Mouse (Mus musculus): Measurements from ENCODE around the gene Pdilt.
"Not testable (repeated sequence)": the region's sequence is repeated elsewhere in the genome, so short reads cannot be mapped to it uniquely, and the experiment has no call there.

Gene Pdilt

DNA sequence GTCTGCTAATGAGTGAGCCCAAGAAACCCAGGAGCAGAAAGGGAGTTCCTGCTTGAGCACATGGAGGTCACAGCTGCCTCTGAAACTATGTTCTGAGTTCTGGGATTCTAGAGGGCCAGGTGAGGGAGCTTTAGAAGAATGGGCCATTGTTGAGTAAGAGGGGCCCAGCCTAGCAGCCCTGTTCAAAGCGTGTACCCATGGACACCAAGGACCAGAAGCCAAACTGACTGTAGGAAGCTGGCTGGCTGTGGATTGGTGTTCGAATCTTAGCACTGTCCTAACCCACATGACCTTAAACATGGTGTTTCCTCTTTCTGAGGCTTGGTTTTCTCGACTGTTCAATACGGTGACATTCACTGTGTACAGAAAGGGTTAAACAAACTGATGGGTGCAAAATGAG, at the start of gene Pdilt:
Gene Pdilt (minus strand): TSS at position 101 of the 400 bp plus-strand sequence.
- no peak for DNase-seq (ENCODE audit: low spot score in 2 of 2)

DNA sequence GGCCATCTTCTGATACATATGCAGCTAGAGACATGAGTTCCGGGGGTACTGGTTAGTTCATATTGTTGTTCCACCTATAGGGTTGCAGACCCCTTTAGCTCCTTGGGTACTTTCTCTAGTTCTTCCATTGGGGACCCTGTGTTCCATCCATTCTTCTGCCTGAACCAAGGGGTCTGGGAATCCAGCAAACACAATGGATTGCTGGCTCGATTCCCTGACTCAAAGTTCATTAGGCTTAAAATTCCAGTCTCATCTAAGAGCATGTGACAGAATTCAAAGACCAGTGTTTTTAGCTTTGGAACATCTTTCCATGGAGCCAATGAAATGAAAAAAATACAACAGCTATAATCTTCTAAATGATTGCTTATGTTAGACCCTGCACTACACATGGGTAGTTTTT, 39.2 kb upstream of the Pdilt start:
- not testable (repeated sequence) for DNase-seq (ENCODE audit: low spot score in 2 of 2)

DNA sequence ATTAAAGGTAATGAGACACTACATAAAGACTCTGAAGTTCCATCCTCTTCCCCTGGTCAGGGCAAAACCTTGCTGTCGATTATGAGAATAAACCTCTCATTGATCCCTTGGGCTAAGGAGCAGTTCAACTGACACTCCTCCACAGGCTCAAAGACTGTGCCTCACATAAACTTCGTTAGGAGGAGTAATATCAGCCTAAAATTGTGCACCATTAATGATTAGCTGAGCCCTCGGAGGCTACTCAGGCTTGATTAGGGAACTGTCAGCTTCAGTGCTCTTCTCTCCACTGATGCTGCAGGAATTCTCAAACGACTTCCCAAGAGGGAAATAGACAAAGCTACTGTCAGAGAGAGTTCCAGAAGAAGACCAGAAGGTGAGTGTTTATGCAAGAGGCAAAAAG, 38.2 kb upstream of the Pdilt start:
- no peak for DNase-seq (ENCODE audit: low spot score in 2 of 2)

DNA sequence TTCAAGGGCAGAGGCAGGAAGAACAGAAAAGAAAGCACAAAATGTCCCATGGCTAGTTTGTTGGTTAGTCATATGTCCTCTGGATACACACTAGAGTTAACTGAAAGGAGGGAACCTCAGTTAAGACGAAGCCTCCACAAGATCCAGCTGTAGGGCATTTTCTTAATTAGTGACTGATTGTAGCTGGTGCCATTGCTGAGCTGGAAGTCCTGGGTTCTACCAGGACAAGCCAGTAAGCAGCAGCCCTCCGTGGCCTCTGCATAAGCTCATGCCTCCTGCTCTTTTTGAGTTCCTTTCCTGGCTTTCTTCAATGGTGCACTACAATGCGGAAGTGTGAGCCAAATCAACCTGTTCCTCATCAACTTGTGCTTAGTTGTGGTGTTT, 37.2 kb upstream of the Pdilt start:
- no peak for DNase-seq (ENCODE audit: low spot score in 2 of 2)

DNA sequence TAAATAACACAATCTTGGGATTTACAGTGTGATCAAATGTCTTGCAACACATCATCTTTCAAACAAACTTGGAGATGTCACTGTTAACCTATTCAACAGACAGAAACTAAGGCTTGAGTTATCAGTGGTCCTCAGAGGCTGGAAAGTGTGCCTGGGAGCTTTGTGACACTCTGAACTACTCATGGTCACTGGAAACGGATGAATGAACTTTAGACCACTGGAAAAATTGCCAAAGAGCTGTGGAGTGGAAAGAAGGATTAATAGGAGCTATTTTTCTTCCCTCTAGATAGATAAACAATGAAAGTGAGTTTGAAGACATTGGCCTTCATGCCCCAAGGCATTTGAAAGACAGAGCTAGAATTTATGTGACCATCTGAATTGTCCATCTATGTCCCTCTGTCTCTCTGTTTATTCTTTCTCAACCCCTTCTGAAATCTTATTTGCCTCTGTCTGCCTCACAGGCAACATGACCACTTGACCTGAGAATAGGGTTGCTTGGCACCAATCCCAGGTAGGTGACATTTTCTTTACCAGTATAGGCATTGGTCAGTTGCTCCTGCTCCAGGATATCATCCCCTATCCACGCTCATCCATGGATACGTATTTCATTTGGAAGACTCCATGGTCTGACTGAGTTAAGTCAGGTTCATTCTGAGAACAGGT, 36.6 kb upstream of the Pdilt start:
- no peak for DNase-seq (ENCODE audit: low spot score in 2 of 2)

DNA sequence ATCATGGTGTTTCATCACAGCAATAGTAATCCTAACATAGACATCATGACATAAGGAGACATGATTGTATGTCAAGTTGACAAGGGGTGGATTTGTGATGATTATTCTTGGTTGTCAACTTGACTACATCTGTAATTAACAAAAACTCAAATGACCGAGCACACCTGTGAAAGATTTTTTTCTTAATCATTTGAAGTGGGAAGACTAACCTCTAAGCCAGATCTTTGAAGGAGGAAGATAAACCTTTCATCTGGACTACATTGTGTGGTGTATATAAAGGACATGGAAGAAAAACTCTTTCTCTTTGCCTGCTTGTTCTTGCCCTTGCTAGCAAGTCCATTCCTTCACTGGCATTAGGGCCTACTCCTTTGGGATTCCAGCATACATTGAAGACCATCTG, 30.8 kb upstream of the Pdilt start, which contains the start of gene Acsm2:
Gene Acsm2 (plus strand): TSS at position 301 of the 400 bp plus-strand sequence.
- no peak for DNase-seq (ENCODE audit: low spot score in 2 of 2)

DNA sequence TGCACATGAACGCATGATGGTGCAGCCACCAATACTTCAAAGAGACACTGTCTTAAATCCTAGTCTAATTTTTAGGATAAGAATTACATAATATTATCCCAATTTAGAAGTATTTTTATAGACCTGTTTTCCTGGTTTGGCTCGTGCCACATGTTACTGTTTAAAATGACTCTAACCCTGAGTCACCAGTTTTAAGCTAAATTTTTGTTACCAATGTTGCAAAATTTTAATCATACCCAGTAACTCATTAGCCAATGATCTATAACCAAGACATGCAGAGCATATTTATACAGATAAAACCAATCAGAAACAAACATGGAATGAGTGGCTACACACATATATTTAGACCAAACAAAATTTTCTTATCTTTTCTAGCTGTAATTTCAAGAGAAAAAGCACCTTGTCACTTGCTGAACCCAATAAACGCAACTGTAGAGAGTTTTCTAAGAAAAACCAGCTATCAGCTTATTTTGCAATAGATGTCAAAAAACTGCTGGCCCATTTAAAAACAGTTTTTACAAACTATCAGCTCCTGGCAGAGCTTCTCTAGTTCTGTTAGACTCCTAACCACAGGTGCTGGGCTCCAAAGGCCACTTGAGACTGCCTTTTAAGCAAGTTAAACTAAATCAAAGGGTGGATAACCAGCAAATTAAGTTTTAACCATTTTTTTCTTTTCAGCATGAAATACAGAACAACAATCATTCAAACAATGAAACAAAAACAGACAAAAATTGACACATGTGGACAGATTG, 27.4 kb upstream of the Pdilt start:
- DNase-seq (ENCODE audit: low spot score in 2 of 2): no peak

DNA sequence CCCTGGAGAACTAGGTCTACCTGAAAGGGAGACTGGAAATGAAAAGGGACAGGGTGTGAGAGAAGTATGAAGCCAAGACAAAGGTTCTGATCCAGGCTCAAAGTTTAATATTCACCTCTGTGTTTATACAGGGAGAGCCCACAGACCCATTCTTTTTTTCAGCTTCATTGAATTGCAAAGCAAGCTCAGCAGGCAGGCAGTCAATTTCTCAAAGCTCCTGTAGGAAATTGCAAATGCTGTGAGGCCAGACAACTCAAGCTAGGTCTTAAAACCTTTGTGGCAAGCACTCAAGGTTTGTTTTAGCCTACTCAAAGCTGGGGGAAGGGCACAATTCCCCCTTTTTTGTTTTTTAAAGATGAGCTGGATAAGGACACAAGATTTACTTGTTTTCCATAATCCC, 22.3 kb upstream of the Pdilt start:
- DNase-seq (ENCODE audit: low spot score in 2 of 2): no peak

DNA sequence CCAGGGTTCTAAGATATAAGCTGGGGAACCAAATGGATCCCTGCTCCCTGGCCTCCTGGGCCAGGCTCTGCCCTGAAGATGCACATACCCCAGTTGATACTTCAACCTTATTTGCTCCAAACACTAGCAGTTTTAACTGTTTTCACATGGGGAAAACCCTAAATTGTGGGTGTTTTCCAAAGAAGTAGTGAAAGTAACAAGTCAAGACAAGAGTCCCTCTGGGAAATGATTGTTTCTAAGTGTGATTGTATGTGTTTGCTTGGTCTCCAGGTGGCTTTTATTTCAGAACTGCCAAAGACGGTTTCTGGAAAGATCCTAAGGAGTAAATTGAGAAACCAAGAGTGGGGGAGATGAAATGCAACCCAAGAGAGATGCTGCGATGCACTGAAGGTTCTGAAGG, 19.2 kb upstream of the Pdilt start:
- no peak for DNase-seq (ENCODE audit: low spot score in 2 of 2)

DNA sequence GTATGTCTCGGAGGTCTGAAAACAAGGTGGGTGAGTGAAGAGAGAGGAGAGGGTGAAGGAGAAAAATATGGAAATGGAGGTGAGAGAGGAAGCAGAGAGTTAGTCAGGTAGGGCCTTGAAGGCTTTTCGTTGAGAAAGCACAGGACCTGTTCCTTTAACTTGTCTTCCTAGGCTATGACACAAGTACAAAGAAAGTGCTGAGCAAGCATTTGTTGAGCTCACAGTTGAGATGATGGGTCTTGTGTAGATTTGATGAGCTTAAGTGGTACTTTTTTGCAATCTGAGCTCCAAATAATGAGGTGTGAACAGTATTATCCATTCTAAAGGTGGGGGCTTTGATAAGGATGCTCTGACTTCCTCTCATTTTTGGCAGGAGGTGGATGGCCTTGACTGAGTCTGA, 11.1 kb upstream of the Pdilt start:
- no peak for DNase-seq (ENCODE audit: low spot score in 2 of 2)

DNA sequence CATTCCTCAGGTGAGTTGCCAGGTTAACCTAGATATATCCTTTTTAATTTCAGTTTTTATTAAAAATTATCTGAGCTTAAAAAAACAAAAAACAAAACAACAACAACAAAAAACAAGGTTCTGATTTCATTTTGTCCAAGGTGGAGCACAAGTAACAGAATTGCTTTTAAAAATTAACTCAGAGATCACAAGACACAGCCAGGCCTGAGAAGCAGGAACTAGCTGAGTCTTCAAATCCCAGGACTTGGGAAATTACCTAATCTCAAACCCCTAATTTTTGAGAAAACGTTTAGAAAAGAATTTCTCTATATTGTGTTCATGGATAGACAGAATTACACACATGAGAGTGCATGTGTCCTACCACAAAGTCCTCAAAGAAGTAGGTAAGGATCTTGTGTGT, 9.6 kb upstream of the Pdilt start:
- no peak for DNase-seq (ENCODE audit: low spot score in 2 of 2)

DNA sequence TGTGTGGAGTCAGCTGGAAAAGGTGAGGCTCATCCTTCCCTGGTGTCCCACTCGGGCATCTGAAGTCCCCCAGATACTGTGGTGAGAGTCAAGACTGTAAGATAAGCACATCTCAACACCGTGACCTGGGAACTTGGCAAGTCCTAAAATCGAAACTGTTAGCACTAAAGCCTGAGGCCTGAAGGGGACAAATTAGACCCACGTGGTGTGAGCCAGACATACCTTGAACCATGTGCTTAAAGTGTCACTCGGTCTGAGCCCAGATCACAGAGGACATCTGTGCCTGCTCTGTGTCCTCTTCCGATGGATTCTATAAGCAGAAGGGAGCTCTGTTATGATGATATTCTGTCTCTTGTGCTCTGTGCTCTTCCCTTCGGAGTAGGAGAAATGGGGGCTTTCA, 5.3 kb upstream of the Pdilt start:
- DNase-seq (ENCODE audit: low spot score in 2 of 2): no peak

DNA sequence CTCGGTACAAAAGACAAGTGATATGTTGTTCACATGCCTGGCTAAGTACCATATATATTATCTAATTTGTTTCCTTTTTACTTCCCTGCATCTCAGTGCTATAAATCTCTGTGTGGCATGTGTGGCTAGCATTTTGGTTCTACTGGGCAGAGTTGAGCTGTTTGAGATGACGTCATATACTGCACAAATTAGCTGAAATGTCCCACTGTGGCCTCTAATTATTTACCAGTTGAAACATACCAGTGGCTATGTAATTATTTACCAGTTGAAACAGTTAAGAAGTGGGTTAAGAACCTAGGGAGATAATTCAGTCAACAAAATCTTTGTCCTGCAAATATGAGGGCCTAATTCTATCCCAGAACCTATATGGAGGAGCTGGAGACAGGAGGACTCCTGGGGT, 4.3 kb upstream of the Pdilt start:
- DNase-seq (ENCODE audit: low spot score in 2 of 2): no peak

DNA sequence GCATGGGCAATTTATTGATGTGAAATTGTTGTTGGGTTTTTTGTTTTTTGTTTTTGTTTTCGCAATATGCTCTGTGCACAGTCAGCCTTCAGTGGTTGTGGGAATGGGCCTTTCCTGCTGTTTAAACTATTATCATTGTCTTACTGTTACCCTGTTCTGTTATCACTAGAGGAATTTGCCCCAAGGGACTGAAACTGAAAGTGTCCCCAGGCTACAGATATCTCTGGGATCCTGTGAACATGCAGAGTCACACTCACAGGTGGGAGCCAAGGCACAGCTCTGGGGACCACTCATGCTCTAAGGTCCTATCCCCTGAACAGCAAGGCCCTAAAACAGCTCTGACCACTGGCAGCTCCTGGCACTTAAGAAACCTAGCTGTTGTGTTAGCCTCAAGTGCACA, 3.8 kb upstream of the Pdilt start:
- no peak for DNase-seq (ENCODE audit: low spot score in 2 of 2)

DNA sequence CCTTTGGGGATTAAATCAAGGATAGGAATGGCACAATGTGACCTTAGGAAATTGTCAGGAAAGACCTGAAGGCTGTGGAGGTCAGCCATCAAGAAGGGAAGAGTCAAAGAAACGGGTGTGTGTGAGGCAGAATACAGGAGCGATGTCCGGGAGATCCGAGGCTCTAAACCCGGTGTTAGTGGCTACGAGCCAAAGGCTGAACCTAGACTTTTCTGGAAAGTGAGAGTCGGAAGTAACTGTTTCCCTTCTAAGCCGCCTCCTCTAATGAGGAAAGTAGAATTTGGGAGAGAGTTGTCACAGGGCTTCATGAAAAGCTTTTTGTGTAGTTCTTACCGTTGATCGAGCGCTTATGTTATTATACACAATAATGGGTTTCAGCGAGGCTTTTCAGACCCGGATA, 3.2 kb upstream of the Pdilt start:
- DNase-seq (ENCODE audit: low spot score in 2 of 2): no peak

DNA sequence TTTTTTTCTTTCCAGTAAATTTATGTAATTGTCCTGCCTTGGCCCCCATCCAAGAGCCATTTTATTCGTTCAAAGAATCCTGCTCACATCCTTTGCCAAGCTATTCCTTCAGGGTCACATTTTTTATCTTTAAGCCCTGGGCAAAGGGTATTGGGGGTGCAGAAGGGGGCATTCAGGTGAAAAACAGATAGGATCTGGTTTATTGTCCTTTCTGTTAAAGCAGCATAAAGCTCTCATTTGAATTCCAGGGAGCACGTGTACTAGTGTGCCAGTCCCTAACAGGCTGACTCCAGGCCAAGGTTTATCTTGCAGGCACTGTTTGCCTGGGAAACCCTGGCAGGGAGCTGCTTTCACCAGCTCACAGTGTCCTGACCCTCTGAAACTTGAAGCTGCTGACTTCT, 2.6 kb upstream of the Pdilt start:
- DNase-seq (ENCODE audit: low spot score in 2 of 2): no peak

DNA sequence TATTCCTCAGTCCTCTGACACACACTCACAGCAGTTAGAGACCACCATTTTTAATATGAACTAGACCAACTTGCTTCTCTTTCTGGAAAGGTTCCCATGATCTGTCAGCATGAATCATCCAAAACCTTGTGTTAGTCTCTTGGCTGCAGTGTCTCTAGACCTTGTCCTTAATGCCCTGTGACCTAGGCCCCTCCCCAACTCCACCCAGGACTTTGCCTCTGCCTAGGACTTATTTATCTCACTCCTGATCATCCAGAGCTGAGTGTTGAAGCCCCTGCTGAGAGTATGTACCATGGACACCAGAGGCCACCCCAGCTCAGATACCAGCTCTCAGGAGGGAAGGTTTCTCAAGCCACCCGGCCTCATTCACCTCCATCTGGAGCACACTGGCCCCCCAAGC, 904 bp downstream of the Pdilt start:
- no peak for DNase-seq (ENCODE audit: low spot score in 2 of 2)

DNA sequence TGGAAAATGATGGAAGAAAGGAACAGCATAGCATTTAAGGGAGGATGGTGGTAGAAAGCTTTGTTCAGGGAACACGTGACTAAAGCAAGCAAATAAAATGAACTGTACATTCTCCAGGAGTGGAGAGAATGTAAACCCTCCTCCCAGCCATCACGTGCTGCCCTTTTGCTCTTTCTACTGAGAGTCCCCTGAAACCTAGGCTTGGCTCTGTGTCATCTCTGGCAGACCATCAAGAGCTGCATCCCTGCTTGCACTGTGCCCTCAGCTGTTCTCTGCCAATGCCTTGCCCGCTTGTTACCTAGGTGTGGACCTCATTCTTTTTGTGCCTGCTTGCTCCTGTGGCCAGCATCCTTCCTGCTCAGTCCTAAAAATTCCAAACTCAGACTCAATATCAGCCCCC, 1.5 kb downstream of the Pdilt start:
- DNase-seq (ENCODE audit: low spot score in 2 of 2): no peak

DNA sequence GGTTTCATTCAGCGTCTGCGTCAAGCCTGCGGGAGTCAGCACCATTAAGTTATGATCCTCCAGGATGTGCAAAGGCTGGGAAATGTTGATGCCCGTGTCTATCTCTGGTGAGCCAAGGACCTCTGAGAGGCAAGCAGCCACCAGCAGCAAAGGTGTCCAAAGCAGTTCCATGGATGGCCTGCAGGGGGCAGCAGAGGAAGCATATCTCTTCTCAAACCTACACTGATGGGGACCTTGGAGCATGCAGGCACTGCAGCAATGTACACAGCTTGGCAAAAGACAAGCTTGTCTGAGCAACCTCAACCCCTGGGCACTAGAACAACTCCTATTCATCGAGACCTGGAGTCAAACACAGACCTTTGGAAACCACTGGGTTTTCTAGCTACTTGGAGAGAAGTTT, 3.6 kb downstream of the Pdilt start:
- DNase-seq (ENCODE audit: low spot score in 2 of 2): peak; percentile 11 to 53

DNA sequence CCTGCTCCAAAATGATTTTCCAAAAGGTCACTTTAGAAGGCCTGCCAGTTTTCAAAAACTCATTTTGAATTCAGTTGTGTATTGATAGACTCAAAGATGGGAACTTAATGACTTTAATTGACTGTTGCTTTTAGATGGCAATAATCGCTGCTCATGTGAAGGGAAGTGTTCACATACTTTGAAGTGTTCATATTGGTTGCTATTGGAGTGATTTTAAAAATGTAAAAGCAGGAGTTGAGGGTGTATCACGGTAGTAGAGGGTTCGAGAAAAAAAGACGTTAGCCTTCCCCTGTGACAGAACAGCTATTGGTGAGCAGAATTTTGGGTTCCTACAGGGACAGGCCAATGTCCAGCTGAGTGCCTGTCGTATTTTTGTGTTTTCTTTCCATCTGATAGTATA, 4.1 kb downstream of the Pdilt start, which contains the start of gene Acsm5:
Gene Acsm5 (plus strand): TSS at position 301 of the 400 bp plus-strand sequence.
- DNase-seq (ENCODE audit: low spot score in 2 of 2): no peak

DNA sequence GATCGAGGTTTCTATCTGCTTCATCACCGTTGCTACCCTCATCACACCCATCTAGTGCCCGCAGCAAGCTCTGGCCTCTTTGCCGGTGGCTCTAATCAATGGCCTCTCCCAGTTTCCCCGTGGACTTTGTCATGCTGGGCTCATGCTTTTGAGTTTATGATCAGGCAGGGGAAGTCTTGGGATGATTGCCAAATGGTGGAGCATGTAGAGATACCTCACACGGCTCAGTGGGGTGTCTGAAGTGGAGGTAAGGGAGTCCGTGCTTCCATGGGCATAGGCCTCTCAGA, 7.1 kb downstream of the Pdilt start:
- DNase-seq (ENCODE audit: low spot score in 2 of 2): no peak

DNA sequence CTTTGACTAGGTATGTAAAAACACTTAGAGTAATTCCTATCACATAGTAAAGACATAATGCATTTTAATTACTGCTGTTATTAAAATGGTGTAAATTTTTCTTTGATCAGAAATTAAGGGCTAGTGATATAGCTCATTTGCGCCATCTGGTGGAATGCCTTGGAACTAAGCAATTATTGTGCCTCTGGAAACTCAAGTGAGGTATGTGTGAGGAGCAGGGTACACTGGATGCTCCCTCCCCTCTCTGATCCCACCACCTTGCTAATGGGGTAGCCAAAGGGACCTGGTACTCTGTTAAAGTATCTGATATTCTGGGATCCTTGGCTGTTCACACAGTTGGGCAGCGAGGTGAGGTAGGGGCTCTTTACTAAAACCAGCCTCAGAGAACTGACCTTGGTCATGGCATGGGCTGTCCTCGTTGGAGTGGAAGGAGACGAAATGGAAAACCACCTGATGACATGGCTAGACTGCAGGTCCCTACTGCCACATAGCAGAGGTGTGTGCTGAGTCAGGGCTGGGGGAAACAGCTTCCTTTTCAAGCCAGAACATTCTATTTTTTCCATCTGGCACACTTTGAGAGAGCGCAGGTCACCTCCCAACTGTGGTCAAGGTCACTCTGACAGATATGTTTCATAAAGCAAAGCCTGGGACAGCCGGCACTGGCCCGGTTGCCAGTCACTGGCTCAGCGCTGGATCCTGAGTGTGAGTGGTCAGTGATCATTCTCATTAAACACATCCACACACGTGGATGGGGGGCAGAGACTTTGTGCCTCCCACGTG, 7.6 kb downstream of the Pdilt start:
- DNase-seq (ENCODE audit: low spot score in 2 of 2): peak in 1 of 2 experiments; percentile 14

DNA sequence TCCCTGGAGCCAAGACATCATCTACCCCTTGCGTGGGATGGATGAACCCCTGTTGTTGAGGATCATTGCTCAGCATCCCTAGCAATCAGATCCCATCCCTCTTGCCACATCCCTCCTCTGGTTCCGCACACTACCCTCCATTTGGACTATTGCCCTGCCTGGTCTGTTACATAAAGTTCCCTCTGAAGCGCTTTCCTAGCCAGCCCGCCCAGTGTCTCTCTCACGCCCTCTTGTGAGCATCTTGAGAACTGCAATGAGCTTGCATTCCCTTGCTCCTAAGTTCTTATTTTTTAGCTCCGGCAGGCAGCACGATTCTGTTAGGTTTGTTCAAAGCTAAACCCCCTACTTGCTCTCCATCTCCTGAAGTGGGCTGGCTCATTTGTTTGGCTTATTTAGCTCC, 10.2 kb downstream of the Pdilt start:
- DNase-seq (ENCODE audit: low spot score in 2 of 2): peak in 1 of 2 experiments; percentile 3
